Mouse (Mus musculus) intestine, embryonic 15.5 days (tissue): ENCODE data around the gene Cd44. TPM values are rescaled to one million over a fixed set of nuclear protein-coding genes. Genes with fewer than 3 reads are reported as not detected.

Experiments used
- ATAC-seq: fragments of 200-750 bp; cut with Nextera tagmentation; 2 replicates; pipeline ENCODE4 v1.8.0; 2017; ENCODE audit warnings: moderate TSS enrichment, moderate library complexity
- H3K27ac ChIP-seq: fragments of 300-500 bp; sonication (generic); 2 replicates; pipeline ENCODE4 v1.5.1; 2015; ENCODE audit warnings: mild to moderate bottlenecking, inconsistent platforms
- H3K27me3 ChIP-seq: fragments of 300-500 bp; sonication (generic); replicated peaks from 2 replicates; pipeline ENCODE4 v1.6.1; 2015; ENCODE audit warnings: inconsistent platforms
- H3K36me3 ChIP-seq: fragments of 300-500 bp; sonication (generic); 2 replicates; pipeline ENCODE4 v1.6.1; 2015; ENCODE audit warnings: inconsistent platforms
- H3K4me1 ChIP-seq: fragments of 300-500 bp; sonication (generic); replicated peaks from 2 replicates; pipeline ENCODE4 v1.6.1; 2015; ENCODE audit warnings: inconsistent platforms
- H3K4me2 ChIP-seq: fragments of 300-500 bp; sonication (generic); replicated peaks from 2 replicates; pipeline ENCODE4 v1.6.1; 2015; ENCODE audit warnings: mild to moderate bottlenecking, inconsistent platforms
- H3K4me3 ChIP-seq: fragments of 300-500 bp; sonication (generic); replicated peaks from 2 replicates; pipeline ENCODE4 v1.5.1; 2015; ENCODE audit warnings: inconsistent platforms
- H3K9ac ChIP-seq: fragments of 300-500 bp; sonication (generic); 2 replicates; pipeline ENCODE4 v1.6.1; 2015; ENCODE audit warnings: inconsistent platforms
- H3K9me3 ChIP-seq: fragments of 300-500 bp; sonication (generic); 2 replicates; pipeline ENCODE4 v1.6.1; 2016; ENCODE audit warnings: inconsistent platforms
- WGBS: fragments of 180-500 bp; shearing (Covaris S2); methylation state at CpG from one replicate; pipeline ENCODE4 v1.1.7; 2015; 5-methylcytosine and 5-hydroxymethylcytosine counted together
- polyA plus RNA-seq: library from polyadenylated mRNA; unstranded; fragments of >200 nt; fragmentation: Nextera tagmentation; extraction: Ambion mirVana; gene quantifications from 2 replicates; pipeline ENCODE4 v1.2.1, GENCODE M21; 2015

Cd44 gene
- polyA plus RNA-seq = 12.6 and 13.8 TPM in 2 replicates

DNA sequence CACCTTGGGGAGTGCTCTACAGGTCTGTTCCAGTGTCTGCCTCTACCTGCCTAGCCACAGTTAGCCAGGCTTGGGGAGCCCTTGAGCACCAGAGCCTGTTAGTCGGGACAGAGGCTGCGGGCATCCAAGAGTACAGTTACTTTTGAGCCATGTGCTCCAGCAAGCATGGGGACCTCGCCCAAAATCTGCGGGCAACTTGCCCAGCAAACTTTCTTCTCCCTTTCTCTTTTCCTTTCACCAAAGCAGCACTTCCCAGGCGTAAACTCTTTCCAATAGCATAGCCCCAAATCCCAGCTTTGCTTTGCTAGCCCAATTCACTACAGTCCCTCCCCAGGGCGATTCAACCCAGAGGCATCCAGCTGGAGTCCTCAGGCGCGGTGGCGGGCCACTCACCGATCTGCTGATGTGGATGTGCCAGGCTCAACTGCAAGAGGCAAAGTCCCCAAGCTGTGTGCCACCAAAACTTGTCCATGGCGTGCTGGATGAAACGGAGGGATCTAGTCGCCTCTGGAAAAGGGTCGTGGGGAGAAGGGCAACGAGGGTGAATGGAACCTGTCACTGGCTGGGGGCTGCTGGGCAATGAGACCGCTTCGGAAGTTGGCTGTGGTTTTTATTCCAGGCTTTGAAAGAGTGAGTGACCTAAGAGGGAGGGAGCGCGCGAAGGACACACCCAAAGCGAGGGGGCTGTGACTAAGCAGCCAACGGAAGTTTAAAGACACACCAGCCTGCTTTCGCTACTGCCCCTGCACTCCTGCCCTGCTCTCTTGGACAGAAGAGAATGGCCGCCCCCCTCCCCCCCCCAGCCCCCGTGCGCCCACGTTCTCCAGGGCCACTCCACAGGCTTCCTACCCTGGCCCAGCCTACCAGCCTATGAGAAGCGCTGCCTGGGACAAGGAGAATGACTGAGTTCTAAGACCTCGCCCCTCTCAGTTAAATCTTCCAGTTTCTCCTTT lies at the start of gene Cd44:
Gene Cd44 (minus strand): TSS at position 791 of the 953 bp plus-strand sequence.
- H3K36me3 ChIP-seq = no peaks in the 10 kb centered on the region
- H3K27ac ChIP-seq = peak within 1 kb of the TSS; percentile 42
- 3% methylated on average over 29 of the region's 29 CpGs for WGBS
- H3K9ac ChIP-seq = peak within 1 kb of the TSS; percentile 42
- H3K9me3 ChIP-seq = no peaks in the 10 kb centered on the region
- H3K4me2 ChIP-seq = peak within 1 kb of the TSS; percentile 89
- peak within 1 kb of the TSS; percentile 52 for H3K4me3 ChIP-seq
- ATAC-seq = peak; percentile 85
- H3K27me3 ChIP-seq = no peaks in the 10 kb centered on the region; the same call in 1 of the 2 replicates
- H3K4me1 ChIP-seq = peaks cover 11% of the 10 kb centered on the region; the same call in 1 of the 2 replicates

DNA sequence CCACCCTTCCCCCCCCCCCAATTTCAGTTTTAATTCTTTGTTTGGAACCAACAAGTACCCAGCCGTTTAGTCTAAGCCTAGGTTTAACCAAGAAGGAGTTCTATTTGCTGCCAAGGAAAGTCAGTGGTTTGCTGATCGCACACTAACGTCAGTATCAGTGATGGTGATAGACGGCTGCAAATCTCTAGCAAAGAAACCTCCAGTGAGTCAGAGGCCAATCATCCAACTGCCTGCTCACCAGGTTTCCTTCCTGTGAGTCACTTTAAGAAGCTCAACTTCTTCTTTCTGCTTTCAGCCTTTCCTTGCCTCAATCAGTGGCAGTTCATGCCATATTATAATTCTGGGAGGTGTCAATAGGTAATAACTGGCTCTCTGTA lies 47.0 kb upstream of the Cd44 start:
- H3K27me3 ChIP-seq = no peaks in the 10 kb centered on the region
- no peak overlapping the region for H3K27ac ChIP-seq
- H3K4me1 ChIP-seq = no peaks in the 10 kb centered on the region
- no peaks in the 10 kb centered on the region for H3K9me3 ChIP-seq
- H3K36me3 ChIP-seq = no peaks in the 10 kb centered on the region
- no peak overlapping the region for H3K9ac ChIP-seq
- no peak overlapping the region for H3K4me2 ChIP-seq
- ATAC-seq = no peak
- no peak overlapping the region for H3K4me3 ChIP-seq
- 73% methylated on average over 4 of the region's 4 CpGs for WGBS

DNA sequence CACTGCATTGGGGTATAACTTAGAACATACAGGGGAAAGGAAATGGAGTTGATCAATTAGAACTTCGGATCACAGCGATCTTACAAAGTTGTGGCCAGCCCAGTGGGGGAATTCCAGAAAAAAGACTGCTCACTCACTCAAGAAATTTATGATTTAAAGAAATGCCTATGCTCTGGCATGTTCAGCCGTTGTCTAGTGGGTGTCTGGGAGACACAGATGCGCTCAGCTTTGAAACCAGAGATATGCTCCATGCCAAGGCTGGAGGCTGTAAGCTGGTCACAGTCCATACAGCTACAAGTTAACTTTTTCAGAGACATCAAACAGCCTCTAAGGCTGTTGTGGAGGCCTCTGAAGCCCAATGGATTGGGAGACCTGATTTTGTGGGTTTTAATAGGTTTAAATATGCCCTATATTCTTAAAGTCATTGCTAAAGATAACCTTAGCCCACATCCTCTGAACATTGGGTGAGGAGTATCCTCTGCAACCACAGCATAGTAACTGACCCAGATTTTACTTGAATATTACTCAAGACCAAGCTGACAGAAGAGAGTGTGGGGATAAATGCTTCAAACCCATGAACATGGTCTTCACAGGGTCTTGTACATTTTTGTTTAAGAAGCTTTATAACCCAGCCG lies 46.5 kb upstream of the Cd44 start:
- no peaks in the 10 kb centered on the region for H3K4me1 ChIP-seq
- no peak for ATAC-seq
- WGBS = 92% methylated on average over 5 of the region's 5 CpGs

GRCm38 (mm10) chr2:102945111-102945510 lies 43.6 kb upstream of the Cd44 start:
- no peak overlapping the region for H3K9ac ChIP-seq
- H3K4me3 ChIP-seq = no peak overlapping the region
- no peaks in the 10 kb centered on the region for H3K9me3 ChIP-seq
- no peak overlapping the region for H3K27ac ChIP-seq
- H3K36me3 ChIP-seq = no peaks in the 10 kb centered on the region
- H3K4me1 ChIP-seq = no peaks in the 10 kb centered on the region
- no peak overlapping the region for H3K4me2 ChIP-seq
- WGBS = 69% methylated on average over 1 of the region's 1 CpGs
- H3K27me3 ChIP-seq = no peaks in the 10 kb centered on the region
- no peak for ATAC-seq

More for the DNA sequence above, 46.5 kb upstream of the Cd44 start:
- no peaks in the 10 kb centered on the region for H3K27me3 ChIP-seq
- no peaks in the 10 kb centered on the region for H3K9me3 ChIP-seq
- no peaks in the 10 kb centered on the region for H3K36me3 ChIP-seq
- H3K4me2 ChIP-seq = no peak overlapping the region
- no peak overlapping the region for H3K9ac ChIP-seq
- H3K4me3 ChIP-seq = no peak overlapping the region
- H3K27ac ChIP-seq = no peak overlapping the region

DNA sequence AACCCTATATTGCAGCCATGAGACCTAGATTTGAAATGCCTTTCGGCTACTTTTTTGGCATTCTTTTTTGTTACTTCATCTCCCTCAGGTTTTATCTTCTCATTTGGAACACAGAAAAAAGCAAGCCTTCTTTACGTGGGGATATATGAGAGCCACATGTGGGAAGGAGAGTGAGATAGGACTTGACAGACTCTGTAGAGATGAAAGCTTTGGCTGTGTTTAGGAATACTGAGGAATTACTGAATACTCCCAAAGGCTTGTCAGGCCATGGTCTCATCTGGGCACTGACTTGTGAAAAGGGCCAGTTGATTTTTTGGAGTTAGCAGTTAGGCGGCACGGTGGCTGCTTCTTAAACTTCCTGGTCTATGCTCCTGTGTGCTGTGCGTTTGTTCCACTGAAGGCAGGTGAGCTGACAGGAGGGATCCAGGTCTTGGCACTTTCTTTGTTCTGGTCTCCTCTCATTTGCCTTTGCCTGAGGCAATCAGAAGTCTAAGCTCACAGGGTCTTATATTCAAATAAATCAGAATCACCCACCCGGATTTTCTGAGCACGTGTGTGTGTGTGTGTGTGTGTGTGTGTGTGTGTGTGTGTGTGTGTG lies 43.0 kb upstream of the Cd44 start:
- 76% methylated on average over 7 of the region's 7 CpGs for WGBS
- Histone ChIP-seq H3K9me3 (no peaks in the 10 kb centered on the region), H3K9ac (no peak overlapping the region), H3K4me2 (no peak overlapping the region), H3K4me3 (no peak overlapping the region), H3K27ac (no peak overlapping the region), H3K36me3 (no peaks in the 10 kb centered on the region), H3K4me1 (no peaks in the 10 kb centered on the region), H3K27me3 (no peaks in the 10 kb centered on the region)
- no peak for ATAC-seq

DNA sequence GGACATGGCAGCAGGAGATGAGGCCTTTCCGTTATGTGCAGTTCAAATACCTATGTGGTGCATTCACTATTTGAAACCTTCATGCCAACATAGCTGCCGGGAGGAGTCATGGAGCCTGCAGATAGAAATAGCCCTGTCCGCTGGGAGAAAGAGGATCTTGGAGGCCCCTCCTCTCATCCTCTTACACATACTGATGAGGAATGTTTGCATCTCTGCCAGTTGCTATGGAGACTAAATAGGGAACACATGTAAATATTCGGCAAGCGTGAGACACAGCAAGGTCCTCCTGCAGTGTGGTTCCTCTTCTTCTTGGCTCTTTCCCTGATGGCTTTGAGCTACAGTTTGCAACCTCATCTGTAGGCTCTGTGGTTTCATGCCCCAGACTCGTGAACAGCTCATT lies 42.5 kb upstream of the Cd44 start:
- Histone ChIP-seq H3K27ac (no peak overlapping the region), H3K4me3 (no peak overlapping the region), H3K27me3 (no peaks in the 10 kb centered on the region), H3K36me3 (no peaks in the 10 kb centered on the region), H3K9ac (no peak overlapping the region), H3K4me2 (no peak overlapping the region), H3K9me3 (no peaks in the 10 kb centered on the region), H3K4me1 (no peaks in the 10 kb centered on the region)
- WGBS = 41% methylated on average over 6 of the region's 6 CpGs
- peak; percentile 72 for ATAC-seq

DNA sequence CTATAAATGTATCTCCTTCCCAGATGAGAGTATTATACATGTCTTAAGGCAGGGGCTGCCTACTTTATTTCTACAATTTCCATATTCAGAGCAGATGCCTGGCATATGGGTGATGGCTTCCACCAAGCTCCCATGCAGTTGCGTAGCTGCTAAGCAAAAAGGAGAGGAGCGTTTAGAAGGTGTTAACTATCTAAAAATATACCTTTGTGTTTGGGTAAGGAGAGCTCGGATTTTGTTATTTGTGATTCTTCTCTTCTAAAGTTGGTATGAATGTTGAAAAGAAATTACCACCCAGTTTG lies 41.3 kb upstream of the Cd44 start:
- no peak overlapping the region for H3K4me3 ChIP-seq
- no peak for ATAC-seq
- H3K4me2 ChIP-seq = no peak overlapping the region
- H3K9ac ChIP-seq = no peak overlapping the region
- H3K9me3 ChIP-seq = no peaks in the 10 kb centered on the region
- no peak overlapping the region for H3K27ac ChIP-seq
- 92% methylated on average over 3 of the region's 3 CpGs for WGBS
- H3K27me3 ChIP-seq = no peaks in the 10 kb centered on the region
- no peaks in the 10 kb centered on the region for H3K36me3 ChIP-seq
- no peaks in the 10 kb centered on the region for H3K4me1 ChIP-seq

- Histone ChIP-seq H3K9me3 (no peaks in the 10 kb centered on the region), H3K4me2 (no peak overlapping the region), H3K4me3 (no peak overlapping the region), H3K4me1 (no peaks in the 10 kb centered on the region), H3K9ac (no peak overlapping the region), H3K36me3 (no peaks in the 10 kb centered on the region), H3K27ac (no peak overlapping the region), H3K27me3 (no peaks in the 10 kb centered on the region)
- peak; percentile 42; the same call in 1 of the 2 replicates for ATAC-seq
- 56% methylated on average over 10 of the region's 10 CpGs for WGBS
These were observed 40.7 kb upstream of the Cd44 start for GRCm38 (mm10) chr2:102941937-102942781.

- ATAC-seq = peak; percentile 68
- Histone ChIP-seq H3K4me2 (0 out of 2 replicates have a peak overlapping the region, but pooled peaks have one; percentile 0), H3K9me3 (no peaks in the 10 kb centered on the region), H3K9ac (no peak overlapping the region), H3K27me3 (no peaks in the 10 kb centered on the region), H3K36me3 (no peaks in the 10 kb centered on the region), H3K4me1 (peaks cover 3% of the 10 kb centered on the region; the same call in 1 of the 2 replicates), H3K27ac (no peak overlapping the region), H3K4me3 (no peak overlapping the region)
- 44% methylated on average over 8 of the region's 8 CpGs for WGBS
These were observed 39.4 kb upstream of the Cd44 start for GRCm38 (mm10) chr2:102940813-102941361.

DNA sequence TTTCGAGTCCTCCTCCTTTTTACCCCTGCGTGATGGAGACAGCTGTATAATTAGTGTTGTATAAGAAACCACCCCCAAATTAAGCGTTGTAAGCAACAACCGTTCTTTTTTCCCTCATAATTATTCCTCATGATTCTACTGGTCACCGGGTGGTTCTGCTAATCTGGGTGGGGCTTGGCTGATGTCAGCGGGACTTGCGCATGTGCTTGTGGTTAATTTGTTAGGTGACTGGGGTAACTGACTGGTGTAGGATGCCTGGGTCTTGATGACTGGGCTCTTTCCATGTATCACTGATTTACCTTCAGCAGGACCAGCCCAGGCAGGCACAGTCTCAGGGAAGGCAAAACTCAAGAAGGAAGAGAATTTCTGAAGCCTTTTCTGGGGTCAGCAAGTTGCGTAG lies 38.7 kb upstream of the Cd44 start:
- H3K27me3 ChIP-seq = no peaks in the 10 kb centered on the region
- ATAC-seq = no peak
- WGBS = 81% methylated on average over 8 of the region's 8 CpGs

DNA sequence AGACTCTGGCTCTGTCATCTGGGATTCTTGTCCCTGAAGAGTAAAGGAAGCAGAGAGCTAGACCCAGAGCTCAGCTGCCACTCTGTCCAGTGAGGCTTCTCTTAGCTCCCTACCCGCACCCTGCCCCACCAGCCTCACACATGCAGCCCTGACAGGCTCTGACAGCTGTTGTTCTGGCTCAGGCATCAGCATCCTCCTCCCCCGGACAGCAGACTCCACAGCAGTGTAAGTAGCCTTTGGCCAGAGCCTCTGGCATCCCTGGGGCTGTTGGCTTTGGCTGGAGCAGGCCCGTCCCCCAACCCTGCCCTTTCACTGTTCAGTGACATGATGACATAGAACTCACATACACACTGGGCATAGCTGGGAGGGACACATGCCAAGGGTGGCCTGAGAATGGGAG lies 35.4 kb upstream of the Cd44 start:
- Histone ChIP-seq H3K4me3 (no peak overlapping the region), H3K9me3 (no peaks in the 10 kb centered on the region), H3K27me3 (no peaks in the 10 kb centered on the region), H3K9ac (no peak overlapping the region), H3K36me3 (no peaks in the 10 kb centered on the region), H3K4me1 (peaks cover 3% of the 10 kb centered on the region; the same call in 1 of the 2 replicates), H3K4me2 (no peak overlapping the region), H3K27ac (no peak overlapping the region)
- WGBS = 62% methylated on average over 3 of the region's 3 CpGs
- no peak for ATAC-seq

More for the DNA sequence above, 38.7 kb upstream of the Cd44 start:
- no peak overlapping the region for H3K4me3 ChIP-seq
- no peak overlapping the region for H3K27ac ChIP-seq
- no peaks in the 10 kb centered on the region for H3K9me3 ChIP-seq
- no peak overlapping the region for H3K4me2 ChIP-seq
- H3K9ac ChIP-seq = no peak overlapping the region
- no peaks in the 10 kb centered on the region for H3K36me3 ChIP-seq
- peaks cover 3% of the 10 kb centered on the region; the same call in 1 of the 2 replicates for H3K4me1 ChIP-seq
